Mouse (Mus musculus): Measurements from ENCODE around the gene Umad1. TPM values are rescaled to one million over a fixed set of nuclear protein-coding genes. Genes with fewer than 3 reads are reported as not detected.

Gene Umad1
- polyA plus RNA-seq, 1 experiment = 12.7 TPM

- no peak for DNase-seq (ENCODE audit: low read depth, low spot score)
- 93% methylated on average over 7 of the region's 7 CpGs for WGBS
These were observed 101.7 kb downstream of the Umad1 start for GRCm38 (mm10) chr6:8360805-8361204.

GRCm38 (mm10) chr6:8364033-8364756, 105.1 kb downstream of the Umad1 start:
- DNase-seq (ENCODE audit: low read depth, low spot score) = no peak
- 90% methylated on average over 12 of the region's 12 CpGs for WGBS

GRCm38 (mm10) chr6:8364757-8365150, 105.7 kb downstream of the Umad1 start:
- no peak for DNase-seq (ENCODE audit: low read depth, low spot score)
- WGBS = 94% methylated on average over 11 of the region's 11 CpGs

- 96% methylated on average over 4 of the region's 4 CpGs for WGBS
- no peak for DNase-seq (ENCODE audit: low read depth, low spot score)
These were observed 108.6 kb downstream of the Umad1 start for GRCm38 (mm10) chr6:8367675-8368074.

GRCm38 (mm10) chr6:8368198-8368864, 109.2 kb downstream of the Umad1 start:
- WGBS = 76% methylated on average over 2 of the region's 2 CpGs

GRCm38 (mm10) chr6:8370624-8371023, 111.5 kb downstream of the Umad1 start:
- DNase-seq (ENCODE audit: low read depth, low spot score) = no peak
- 58% methylated on average over 3 of the region's 3 CpGs for WGBS

More at GRCm38 (mm10) chr6:8368198-8368864, 109.2 kb downstream of the Umad1 start:
- no peak for DNase-seq (ENCODE audit: low read depth, low spot score)

- 77% methylated on average over 2 of the region's 2 CpGs for WGBS
- no peak for DNase-seq (ENCODE audit: low read depth, low spot score)
These were observed 114.0 kb downstream of the Umad1 start for GRCm38 (mm10) chr6:8373051-8373450.

GRCm38 (mm10) chr6:8373851-8374250, 114.8 kb downstream of the Umad1 start:
- 80% methylated on average over 8 of the region's 8 CpGs for WGBS
- no peak for DNase-seq (ENCODE audit: low read depth, low spot score)

- WGBS = 93% methylated on average over 6 of the region's 6 CpGs
These were observed 115.2 kb downstream of the Umad1 start for GRCm38 (mm10) chr6:8374290-8374689.

GRCm38 (mm10) chr6:8374712-8375111, 115.6 kb downstream of the Umad1 start:
- DNase-seq (ENCODE audit: low read depth, low spot score) = no peak
- WGBS = 95% methylated on average over 4 of the region's 4 CpGs

More at GRCm38 (mm10) chr6:8374290-8374689, 115.2 kb downstream of the Umad1 start:
- no peak for DNase-seq (ENCODE audit: low read depth, low spot score)

GRCm38 (mm10) chr6:8376351-8376750, 117.3 kb downstream of the Umad1 start:
- WGBS = 95% methylated on average over 5 of the region's 5 CpGs

GRCm38 (mm10) chr6:8377667-8378066, 118.6 kb downstream of the Umad1 start:
- no peak for DNase-seq (ENCODE audit: low read depth, low spot score)
- WGBS = 94% methylated on average over 8 of the region's 8 CpGs

More at GRCm38 (mm10) chr6:8376351-8376750, 117.3 kb downstream of the Umad1 start:
- DNase-seq (ENCODE audit: low read depth, low spot score) = no peak

GRCm38 (mm10) chr6:8389307-8389706, 130.2 kb downstream of the Umad1 start:
- DNase-seq (ENCODE audit: low read depth, low spot score) = no peak
- 95% methylated on average over 2 of the region's 2 CpGs for WGBS

GRCm38 (mm10) chr6:8390296-8390695, 131.2 kb downstream of the Umad1 start:
- WGBS = 86% methylated on average over 6 of the region's 6 CpGs
- DNase-seq (ENCODE audit: low read depth, low spot score) = no peak

- no peak for DNase-seq (ENCODE audit: low read depth, low spot score)
- 91% methylated on average over 2 of the region's 2 CpGs for WGBS
These were observed 131.8 kb downstream of the Umad1 start for GRCm38 (mm10) chr6:8390935-8391334.

- 44% methylated on average over 4 of the region's 4 CpGs for WGBS
- no peak for DNase-seq (ENCODE audit: low read depth, low spot score)
These were observed 133.9 kb downstream of the Umad1 start for GRCm38 (mm10) chr6:8393029-8393428.

GRCm38 (mm10) chr6:8394044-8394443, 135.0 kb downstream of the Umad1 start:
- DNase-seq (ENCODE audit: low read depth, low spot score) = no peak

GRCm38 (mm10) chr6:8395061-8395460, 136.0 kb downstream of the Umad1 start:
- WGBS = 54% methylated on average over 4 of the region's 4 CpGs
- DNase-seq (ENCODE audit: low read depth, low spot score) = no peak

GRCm38 (mm10) chr6:8397252-8397651, 138.2 kb downstream of the Umad1 start:
- WGBS = 86% methylated on average over 7 of the region's 7 CpGs
- DNase-seq (ENCODE audit: low read depth, low spot score) = no peak

GRCm38 (mm10) chr6:8399710-8400109, 140.6 kb downstream of the Umad1 start:
- 95% methylated on average over 1 of the region's 1 CpGs for WGBS

GRCm38 (mm10) chr6:8403127-8403526, 144.0 kb downstream of the Umad1 start:
- no peak for DNase-seq (ENCODE audit: low read depth, low spot score)
- WGBS = 94% methylated on average over 5 of the region's 5 CpGs

More at GRCm38 (mm10) chr6:8399710-8400109, 140.6 kb downstream of the Umad1 start:
- no peak for DNase-seq (ENCODE audit: low read depth, low spot score)
